Mouse (Mus musculus) cerebellum, adult 2 months (tissue): ENCODE measurements around the gene Pip5k1a.

Experiments used
- CTCF ChIP-seq: fragments of 200-500 bp; IDR thresholded peaks from 2 replicates; pipeline ENCODE4 v1.5.1; 2011; ENCODE audit warnings: low read depth, mild to moderate bottlenecking, control low read depth, low read length, moderate library complexity, borderline replicate concordance; ENCODE audit not compliant: insufficient read depth
- POLR2A ChIP-seq: fragments of 200-500 bp; IDR thresholded peaks from 2 replicates; pipeline ENCODE4 v1.6.1; 2011; ENCODE audit warnings: low read length, control low read depth, borderline replicate concordance; ENCODE audit not compliant: insufficient read depth

DNA sequence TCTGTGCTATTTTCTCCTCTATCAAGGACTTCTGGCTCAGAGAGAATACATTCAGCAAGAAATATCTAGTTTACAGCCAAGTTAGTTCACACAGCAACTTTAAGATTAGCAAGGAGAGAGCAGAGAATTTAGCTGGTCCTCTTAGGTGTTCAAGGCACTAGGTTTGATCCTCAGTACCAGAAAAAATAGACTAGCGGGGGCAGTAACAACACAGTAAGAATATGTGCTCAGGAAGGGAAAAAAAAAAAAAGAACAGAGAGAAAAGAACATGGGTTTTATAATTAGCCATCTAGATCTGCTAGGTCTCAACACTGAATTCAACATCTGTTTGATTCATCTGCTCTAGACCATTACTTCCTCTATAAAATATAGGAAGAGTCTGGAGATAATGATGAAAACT lies 18.7 kb downstream of the Pip5k1a start:
- TF ChIP-seq CTCF (no peak), POLR2A (no peak)
